17 mouse cellular contexts compared by ENCODE assay signal in the genomic region with DNA sequence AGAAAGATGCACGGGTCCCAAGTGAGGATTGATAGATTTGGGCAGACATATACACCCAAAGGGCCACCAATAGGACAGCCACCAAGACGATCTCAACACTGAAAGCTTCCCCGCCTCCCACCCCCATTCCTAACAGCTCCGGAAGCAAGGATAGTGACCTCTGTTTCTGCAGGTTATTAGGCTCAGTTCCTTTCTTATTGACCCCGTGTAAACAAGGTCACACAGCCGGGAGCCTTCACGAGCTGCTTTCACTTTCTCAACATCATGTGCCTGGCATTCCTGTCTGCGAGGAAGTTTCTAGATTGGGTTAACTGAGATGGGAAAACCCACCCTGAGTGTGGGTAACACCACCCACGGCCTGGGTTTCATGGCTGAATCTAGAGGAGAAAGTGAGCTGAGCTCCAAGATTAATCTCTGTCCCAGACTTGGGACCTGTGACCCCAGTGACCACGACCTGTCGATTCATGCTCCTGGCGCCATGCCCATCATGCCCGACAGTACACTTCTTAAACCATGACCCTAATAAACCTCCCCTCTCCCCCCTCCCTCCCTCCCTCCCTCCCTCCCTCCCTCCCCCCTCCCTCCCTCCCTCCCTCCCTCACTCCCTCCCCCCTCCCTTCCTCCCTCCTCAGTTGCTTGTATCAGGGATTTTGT.
DNase-seq lines count a peak whose midpoint lies in the region; ATAC-seq and TF ChIP-seq lines count a peak whose summit lies in the region.
"Had no signal": no experiment of that assay in that cellular context is flagged by ENCODE, and none has a peak within 500 bp of the region (broad histone marks: within the 10 kb centered on the region; RNA-seq: fewer than 3 reads in every experiment).

No protein-coding gene starts in this region.

- H3K27me3 ChIP-seq in kidney, embryonic 15.5 days: peaks cover 17% of the 10 kb centered on the region
- H3K27me3 ChIP-seq in midbrain, embryonic 14.5 days (ENCODE audit: control insufficient read depth, insufficient read depth, low read length): no peaks in the 10 kb centered on the region
- H3K27me3 ChIP-seq in midbrain, postnatal 0 days (ENCODE audit: insufficient read depth, low read length): no peaks in the 10 kb centered on the region
- H3K27me3 ChIP-seq in liver, postnatal 0 days (ENCODE audit: insufficient read depth, low read length): no peaks in the 10 kb centered on the region

- WGBS in kidney, embryonic 15.5 days: 22% methylated on average over 13 of the region's 13 CpGs
- 59% methylated on average over 13 of the region's 13 CpGs for WGBS in midbrain, embryonic 14.5 days
- WGBS in midbrain, postnatal 0 days: 62% methylated on average over 13 of the region's 13 CpGs
- WGBS in liver, postnatal 0 days (ENCODE audit: insufficient replicate concordance): 34% methylated on average over 13 of the region's 13 CpGs

- no peak overlapping the region for H3K9ac ChIP-seq in kidney, embryonic 15.5 days
- H3K9ac ChIP-seq in midbrain, embryonic 14.5 days (replicated peaks; ENCODE audit: low read length): 0 out of 2 replicates have a peak overlapping the region, but pooled peaks have one; percentile 2
- no peak overlapping the region for H3K9ac ChIP-seq in midbrain, postnatal 0 days (replicated peaks; ENCODE audit: low read length, poor library complexity, severe bottlenecking)
- H3K9ac ChIP-seq in liver, postnatal 0 days (replicated peaks): no peak overlapping the region

- no peak overlapping the region for H3K4me2 ChIP-seq in kidney, embryonic 15.5 days
- no peak overlapping the region for H3K4me2 ChIP-seq in midbrain, embryonic 14.5 days (ENCODE audit: low read length)
- no peak overlapping the region for H3K4me2 ChIP-seq in midbrain, postnatal 0 days (ENCODE audit: low read depth, low read length, poor library complexity, severe bottlenecking)
- peak overlapping the region; percentile 7; the same call in 1 of the 2 replicates for H3K4me2 ChIP-seq in liver, postnatal 0 days (ENCODE audit: low read depth, low read length)
- H3K4me2 ChIP-seq: heart, embryonic 11.5 days; midbrain, embryonic 11.5 days had no signal

- H3K36me3 ChIP-seq in kidney, embryonic 15.5 days: no peaks in the 10 kb centered on the region
- H3K36me3 ChIP-seq in midbrain, embryonic 14.5 days (ENCODE audit: control insufficient read depth, insufficient read depth, low read length): no peaks in the 10 kb centered on the region
- no peaks in the 10 kb centered on the region for H3K36me3 ChIP-seq in midbrain, postnatal 0 days (ENCODE audit: insufficient read depth, low read length)
- no peaks in the 10 kb centered on the region for H3K36me3 ChIP-seq in liver, postnatal 0 days (replicated peaks; ENCODE audit: insufficient read depth, low read length)
- H3K36me3 ChIP-seq: G1E had no signal

- H3K9me3 ChIP-seq in kidney, embryonic 15.5 days (replicated peaks): no peaks in the 10 kb centered on the region
- no peaks in the 10 kb centered on the region for H3K9me3 ChIP-seq in midbrain, embryonic 14.5 days (ENCODE audit: control insufficient read depth, low read length)
- no peaks in the 10 kb centered on the region for H3K9me3 ChIP-seq in midbrain, postnatal 0 days (ENCODE audit: low read length)
- no peaks in the 10 kb centered on the region for H3K9me3 ChIP-seq in liver, postnatal 0 days (ENCODE audit: low read length)

- no peak for TF ChIP-seq EP300 in liver, postnatal 0 days (IDR thresholded peaks at IDR 0.05; ENCODE audit: low read depth)

- H3K4me3 ChIP-seq in kidney, embryonic 15.5 days (replicated peaks): no peak overlapping the region
- H3K4me3 ChIP-seq in midbrain, embryonic 14.5 days (replicated peaks; ENCODE audit: low read depth, low read length): no peak overlapping the region
- H3K4me3 ChIP-seq in midbrain, postnatal 0 days (ENCODE audit: low read depth, low read length): no peak overlapping the region
- H3K4me3 ChIP-seq in liver, postnatal 0 days (ENCODE audit: low read depth, low read length): no peak overlapping the region
- H3K4me3 ChIP-seq: left cerebral cortex, adult 2 months had no signal

- TF ChIP-seq CTCF in midbrain, postnatal 0 days (IDR thresholded peaks at IDR 0.05): no peak
- no peak for TF ChIP-seq CTCF in liver, postnatal 0 days (IDR thresholded peaks at IDR 0.05; ENCODE audit: low read depth)

- intact Hi-C loops in left cerebral cortex, postnatal 4 days (cut with DNase I): no loop called here

- H3K4me1 ChIP-seq in kidney, embryonic 15.5 days: peaks cover 4% of the 10 kb centered on the region; the same call in 1 of the 2 replicates
- H3K4me1 ChIP-seq in midbrain, embryonic 14.5 days (ENCODE audit: control insufficient read depth, insufficient read depth, low read length): peaks cover 11% of the 10 kb centered on the region
- 0 out of 2 replicates have a peak, but pooled peaks cover 5% of the 10 kb centered on the region for H3K4me1 ChIP-seq in midbrain, postnatal 0 days (ENCODE audit: insufficient read depth, low read length)
- no peaks in the 10 kb centered on the region for H3K4me1 ChIP-seq in liver, postnatal 0 days (ENCODE audit: insufficient read depth)

- peak; percentile 27 for DNase-seq in adrenal gland, postnatal 10 days
- no peak for DNase-seq in adrenal gland, adult 8-10 months
- DNase-seq in kidney, adult 9 months: peak; percentile 4
- DNase-seq in midbrain, embryonic 14.5 days: no peak
- no peak for DNase-seq in midbrain, postnatal 0 days (ENCODE audit: low spot score)
- peak; percentile 50 for DNase-seq in liver, postnatal 0 days
- no peak for DNase-seq in left cerebral cortex, postnatal 4 days
- DNase-seq: cerebellum, postnatal 36 days; gastrocnemius, postnatal 10 days; right cerebral cortex, adult 18-20 months had no signal

- ATAC-seq in kidney, embryonic 15.5 days (replicated peaks; ENCODE audit: low FRiP score): no peak
- no peak for ATAC-seq in midbrain, embryonic 14.5 days (ENCODE audit: low FRiP score, low TSS enrichment)
- ATAC-seq in midbrain, postnatal 0 days (ENCODE audit: low FRiP score): no peak
- peak; percentile 64 for ATAC-seq in liver, postnatal 0 days
- ATAC-seq: activated CD4-positive, CD25-positive, alpha-beta regulatory T cell, adult 4 months; forebrain, embryonic 16.5 days had no signal

- no peak overlapping the region for H3K27ac ChIP-seq in kidney, embryonic 15.5 days
- no peak overlapping the region for H3K27ac ChIP-seq in midbrain, embryonic 14.5 days (replicated peaks; ENCODE audit: low read depth, low read length)
- H3K27ac ChIP-seq in midbrain, postnatal 0 days (ENCODE audit: low read depth, low read length): no peak overlapping the region
- H3K27ac ChIP-seq in liver, postnatal 0 days (ENCODE audit: low read depth): no peak overlapping the region
- H3K27ac ChIP-seq: left cerebral cortex, adult 2 months had no signal

Comparison
In these comparisons a context has a peak if more than half of its experiments do, and no peak if none do; other contexts are left out.
1. DNase-seq: peak in adrenal gland, postnatal 10 days (single experiment), kidney, adult 9 months (single experiment) and liver, postnatal 0 days (single experiment); none in adrenal gland, adult 8-10 months (single experiment), midbrain, embryonic 14.5 days (single experiment), midbrain, postnatal 0 days (single experiment) and left cerebral cortex, postnatal 4 days (single experiment).